In the genomic region with DNA sequence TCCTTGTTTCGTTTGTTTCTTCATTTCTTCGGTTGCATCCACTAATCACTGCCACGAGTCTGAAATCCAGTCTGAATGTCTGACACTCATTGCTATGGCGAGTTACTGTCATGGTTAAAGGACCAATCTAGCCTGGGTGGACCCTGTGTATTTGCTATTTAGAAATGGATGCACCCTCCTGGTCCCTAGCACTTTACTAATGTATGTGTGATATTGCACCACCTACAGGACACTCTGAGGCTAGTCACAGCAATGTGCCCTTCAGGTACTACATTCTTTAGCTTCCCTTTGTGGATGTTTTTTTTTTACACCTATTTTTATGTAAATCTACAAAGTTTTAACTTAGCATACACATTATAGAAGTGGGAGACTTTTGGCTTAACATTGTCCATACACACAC, we compare ENCODE assay signal across 8 mouse cellular contexts.
DNase-seq lines count a peak whose midpoint lies in the region; ATAC-seq lines count a peak whose summit lies in the region.

No protein-coding gene starts in this region.

- H3K4me1 ChIP-seq in forebrain, embryonic 13.5 days, result no peaks in the 10 kb centered on the region
- no peaks in the 10 kb centered on the region for H3K4me1 ChIP-seq in forebrain, embryonic 10.5 days
- no peaks in the 10 kb centered on the region for H3K4me1 ChIP-seq in kidney, embryonic 16.5 days (ENCODE audit: insufficient read depth, low read length)
- H3K4me1 ChIP-seq in midbrain, embryonic 14.5 days (ENCODE audit: control insufficient read depth, insufficient read depth, low read length), result no peaks in the 10 kb centered on the region

- no peak for DNase-seq in forebrain, embryonic 10.5 days (ENCODE audit: extremely low spot score, low spot score)
- DNase-seq in 3T3-L1 (ENCODE audit: low read depth, low spot score), result peak; percentile 10
- peak; percentile 70 for DNase-seq in embryo, embryonic 10 days (ENCODE audit: low spot score)
- peak; percentile 25 for DNase-seq in midbrain, embryonic 14.5 days
- DNase-seq in frontal cortex, postnatal 10 days (ENCODE audit: low spot score in 2 of 2), result no peak
- no peak for DNase-seq in gastrocnemius, postnatal 14 days

- no peak overlapping the region for H3K27ac ChIP-seq in forebrain, embryonic 13.5 days
- H3K27ac ChIP-seq in forebrain, embryonic 10.5 days, result no peak overlapping the region
- H3K27ac ChIP-seq in kidney, embryonic 16.5 days (ENCODE audit: low read length), result no peak overlapping the region
- H3K27ac ChIP-seq in midbrain, embryonic 14.5 days (replicated peaks; ENCODE audit: low read depth, low read length), result no peak overlapping the region

- H3K36me3 ChIP-seq in forebrain, embryonic 13.5 days (ENCODE audit: poor library complexity, severe bottlenecking), result no peaks in the 10 kb centered on the region
- no peaks in the 10 kb centered on the region for H3K36me3 ChIP-seq in forebrain, embryonic 10.5 days (replicated peaks)
- H3K36me3 ChIP-seq in kidney, embryonic 16.5 days (ENCODE audit: insufficient read depth, low read length), result no peaks in the 10 kb centered on the region
- H3K36me3 ChIP-seq in midbrain, embryonic 14.5 days (ENCODE audit: control insufficient read depth, insufficient read depth, low read length), result no peaks in the 10 kb centered on the region

- ATAC-seq in forebrain, embryonic 13.5 days, result 0 out of 2 replicates have a peak, but pooled peaks have one; percentile 43
- ATAC-seq in kidney, embryonic 16.5 days (ENCODE audit: low FRiP score, low TSS enrichment), result peak; percentile 51; the same call in 1 of the 2 replicates
- peak; percentile 41; the same call in 1 of the 2 replicates for ATAC-seq in midbrain, embryonic 14.5 days (ENCODE audit: low FRiP score, low TSS enrichment)

- H3K9ac ChIP-seq in forebrain, embryonic 13.5 days, result no peak overlapping the region
- no peak overlapping the region for H3K9ac ChIP-seq in kidney, embryonic 16.5 days (replicated peaks; ENCODE audit: low read length)
- H3K9ac ChIP-seq in midbrain, embryonic 14.5 days (replicated peaks; ENCODE audit: low read length), result no peak overlapping the region

- intact Hi-C loops in gastrocnemius, postnatal 14 days (cut with DNase I; ENCODE audit: low total_unique reads), result no loop called here

- no peak overlapping the region for H3K4me3 ChIP-seq in forebrain, embryonic 13.5 days
- H3K4me3 ChIP-seq in forebrain, embryonic 10.5 days, result no peak overlapping the region
- no peak overlapping the region for H3K4me3 ChIP-seq in kidney, embryonic 16.5 days (ENCODE audit: low read length)
- H3K4me3 ChIP-seq in midbrain, embryonic 14.5 days (replicated peaks; ENCODE audit: low read depth, low read length), result no peak overlapping the region

- H3K27me3 ChIP-seq in forebrain, embryonic 13.5 days, result no peaks in the 10 kb centered on the region
- H3K27me3 ChIP-seq in forebrain, embryonic 10.5 days (ENCODE audit: poor library complexity, severe bottlenecking), result no peaks in the 10 kb centered on the region
- H3K27me3 ChIP-seq in kidney, embryonic 16.5 days (ENCODE audit: insufficient read depth, low read length), result no peaks in the 10 kb centered on the region
- H3K27me3 ChIP-seq in midbrain, embryonic 14.5 days (ENCODE audit: control insufficient read depth, insufficient read depth, low read length), result no peaks in the 10 kb centered on the region

- no peak overlapping the region for H3K4me2 ChIP-seq in forebrain, embryonic 13.5 days
- no peak overlapping the region for H3K4me2 ChIP-seq in kidney, embryonic 16.5 days (replicated peaks; ENCODE audit: low read depth, low read length)
- H3K4me2 ChIP-seq in midbrain, embryonic 14.5 days (ENCODE audit: low read length), result no peak overlapping the region

- H3K9me3 ChIP-seq in forebrain, embryonic 13.5 days (replicated peaks), result no peaks in the 10 kb centered on the region
- H3K9me3 ChIP-seq in forebrain, embryonic 10.5 days, result no peaks in the 10 kb centered on the region
- H3K9me3 ChIP-seq in kidney, embryonic 16.5 days (ENCODE audit: low read length), result no peaks in the 10 kb centered on the region
- H3K9me3 ChIP-seq in midbrain, embryonic 14.5 days (ENCODE audit: control insufficient read depth, low read length), result no peaks in the 10 kb centered on the region

- WGBS in forebrain, embryonic 13.5 days, result 75% methylated on average over 4 of the region's 4 CpGs
- 69% methylated on average over 4 of the region's 4 CpGs for WGBS in forebrain, embryonic 10.5 days
- WGBS in kidney, embryonic 16.5 days, result 80% methylated on average over 4 of the region's 4 CpGs
- WGBS in midbrain, embryonic 14.5 days, result 74% methylated on average over 4 of the region's 4 CpGs

Comparison
In these comparisons a context has a peak if more than half of its experiments do, and no peak if none do; other contexts are left out.
1. DNase-seq: peak in 3T3-L1 (single experiment), embryo, embryonic 10 days (single experiment) and midbrain, embryonic 14.5 days (single experiment); none in forebrain, embryonic 10.5 days (single experiment), frontal cortex, postnatal 10 days (0 of 2) and gastrocnemius, postnatal 14 days (single experiment).
2. Peak in every context shown above with its lines, with median percentiles within 50 percentile points of each other: ATAC-seq.